Mouse (Mus musculus): ENCODE results near the gene Tmem177. TPM values are rescaled to one million over a fixed set of nuclear protein-coding genes. Genes with fewer than 3 reads are reported as not detected.

Gene Tmem177
- polyA plus RNA-seq, 1 experiment from 2014 or later: 6.9 TPM

DNA sequence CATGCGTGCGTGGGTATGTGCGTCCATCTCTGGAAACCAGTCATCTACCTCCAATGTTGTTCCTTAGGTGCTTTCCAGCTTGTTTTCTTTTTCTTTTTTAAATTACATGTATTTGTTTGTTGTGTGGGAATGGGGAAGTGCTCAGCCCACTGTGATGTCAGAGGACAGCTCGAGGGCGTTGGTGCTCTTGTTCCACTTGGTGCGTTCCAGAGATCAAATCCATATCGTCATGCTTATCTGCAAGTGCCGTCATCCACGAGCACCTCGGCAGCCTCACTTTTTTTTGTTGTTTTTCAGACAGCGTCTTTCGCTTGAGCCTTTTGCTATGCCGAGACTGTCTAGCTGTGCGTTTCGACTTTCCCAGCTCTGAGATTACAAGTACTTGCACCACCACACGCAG, 23.7 kb downstream of the Tmem177 start:
- ATAC-seq (ENCODE audit: insufficient number of reproducible peaks, insufficient read depth, low FRiP score, low TSS enrichment, low read depth): no peak
- H3K4me2 ChIP-seq: no peak overlapping the region
- no peaks in the 10 kb centered on the region for H3K9me3 ChIP-seq

GRCm38 (mm10) chr1:119886320-119886719, 26.7 kb downstream of the Tmem177 start:
- Histone ChIP-seq H3K4me2 (no peak overlapping the region), H3K9me3 (no peaks in the 10 kb centered on the region), H3K9ac (replicated peaks) (no peak overlapping the region), H3K36me3 (no peaks in the 10 kb centered on the region), H3K4me3 (replicated peaks) (no peak overlapping the region), H3K27ac (no peak overlapping the region), H3K4me1 (replicated peaks) (no peaks in the 10 kb centered on the region; the same call in 1 of the 2 replicates), H3K27me3 (no peaks in the 10 kb centered on the region)
- ATAC-seq (ENCODE audit: insufficient number of reproducible peaks, insufficient read depth, low FRiP score, low TSS enrichment, low read depth): no peak
- WGBS: 64% methylated on average over 7 of the region's 7 CpGs

More for the DNA sequence above, 23.7 kb downstream of the Tmem177 start:
- no peaks in the 10 kb centered on the region; the same call in 1 of the 2 replicates for H3K4me1 ChIP-seq (replicated peaks)
- WGBS: 91% methylated on average over 16 of the region's 16 CpGs
- no peaks in the 10 kb centered on the region for H3K36me3 ChIP-seq
- no peak overlapping the region for H3K9ac ChIP-seq (replicated peaks)
- H3K27ac ChIP-seq: no peak overlapping the region
- no peaks in the 10 kb centered on the region for H3K27me3 ChIP-seq
- H3K4me3 ChIP-seq (replicated peaks): no peak overlapping the region

DNA sequence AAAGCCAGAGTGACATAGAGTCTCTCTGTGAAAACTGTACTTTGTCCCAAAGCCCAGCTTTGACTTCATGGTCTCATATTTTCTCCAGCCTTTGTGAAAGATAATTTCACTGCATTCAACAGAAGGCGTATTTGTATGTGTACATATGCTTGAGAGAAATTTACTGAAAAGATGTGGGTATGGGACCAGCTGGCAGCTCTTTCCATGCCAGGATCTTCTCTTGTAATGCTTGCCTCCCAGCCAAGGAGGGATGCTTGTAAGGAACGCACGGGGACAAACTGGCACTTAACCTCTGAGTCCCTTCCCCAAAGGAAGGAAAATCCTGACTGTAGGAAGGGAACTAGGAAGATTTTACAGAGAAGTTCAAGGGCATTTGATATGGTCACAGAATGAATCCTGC, 28.7 kb downstream of the Tmem177 start:
- H3K4me1 ChIP-seq (replicated peaks): no peaks in the 10 kb centered on the region; the same call in 1 of the 2 replicates
- no peaks in the 10 kb centered on the region for H3K9me3 ChIP-seq
- H3K27me3 ChIP-seq: no peaks in the 10 kb centered on the region
- ATAC-seq (ENCODE audit: insufficient number of reproducible peaks, insufficient read depth, low FRiP score, low TSS enrichment, low read depth): no peak
- H3K9ac ChIP-seq (replicated peaks): no peak overlapping the region
- H3K36me3 ChIP-seq: no peaks in the 10 kb centered on the region
- H3K27ac ChIP-seq: no peak overlapping the region
- no peak overlapping the region for H3K4me2 ChIP-seq
- WGBS: 85% methylated on average over 3 of the region's 3 CpGs
- no peak overlapping the region for H3K4me3 ChIP-seq (replicated peaks)

DNA sequence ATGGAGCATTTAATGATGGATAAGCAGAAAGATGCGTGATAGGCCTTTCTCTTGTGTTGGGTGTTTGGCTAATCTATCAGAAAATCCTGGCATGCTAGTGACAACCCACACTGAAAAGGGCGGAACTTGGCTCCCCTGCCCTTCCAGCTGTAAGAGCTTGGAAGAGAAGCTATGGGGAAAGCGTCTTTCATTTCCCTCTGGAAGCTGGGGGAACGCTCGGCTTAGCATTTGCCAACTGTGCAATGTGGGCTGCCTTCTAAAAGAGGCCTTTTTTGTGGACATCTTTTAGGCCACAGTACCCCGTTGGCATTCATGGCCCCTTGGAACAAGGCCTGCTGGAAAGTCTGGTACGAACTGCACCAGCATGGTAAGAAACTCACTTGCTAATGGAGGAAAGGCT, 34.1 kb downstream of the Tmem177 start:
- Histone ChIP-seq H3K4me1 (replicated peaks) (peaks cover 9% of the 10 kb centered on the region), H3K4me2 (no peak overlapping the region), H3K9me3 (no peaks in the 10 kb centered on the region), H3K36me3 (no peaks in the 10 kb centered on the region), H3K9ac (replicated peaks) (no peak overlapping the region), H3K4me3 (replicated peaks) (no peak overlapping the region), H3K27me3 (no peaks in the 10 kb centered on the region), H3K27ac (no peak overlapping the region)
- no peak for ATAC-seq (ENCODE audit: insufficient number of reproducible peaks, insufficient read depth, low FRiP score, low TSS enrichment, low read depth)
- WGBS: 92% methylated on average over 7 of the region's 7 CpGs

- H3K4me3 ChIP-seq (replicated peaks): no peak overlapping the region
Measured at GRCm38 (mm10) chr1:119877469-119877868, 35.5 kb downstream of the Tmem177 start.

GRCm38 (mm10) chr1:119868395-119869161, 44.4 kb downstream of the Tmem177 start:
- Histone ChIP-seq H3K4me3 (replicated peaks) (no peak overlapping the region), H3K4me1 (replicated peaks) (no peaks in the 10 kb centered on the region), H3K4me2 (no peak overlapping the region), H3K9me3 (no peaks in the 10 kb centered on the region), H3K9ac (replicated peaks) (no peak overlapping the region; the same call in 1 of the 2 replicates), H3K27ac (no peak overlapping the region), H3K36me3 (no peaks in the 10 kb centered on the region), H3K27me3 (no peaks in the 10 kb centered on the region)
- WGBS: 72% methylated on average over 13 of the region's 13 CpGs
- no peak for ATAC-seq (ENCODE audit: insufficient number of reproducible peaks, insufficient read depth, low FRiP score, low TSS enrichment, low read depth)

More at GRCm38 (mm10) chr1:119877469-119877868, 35.5 kb downstream of the Tmem177 start:
- Histone ChIP-seq H3K27ac (no peak overlapping the region), H3K36me3 (no peaks in the 10 kb centered on the region), H3K4me1 (replicated peaks) (peaks cover 9% of the 10 kb centered on the region), H3K4me2 (no peak overlapping the region), H3K27me3 (no peaks in the 10 kb centered on the region), H3K9ac (replicated peaks) (no peak overlapping the region), H3K9me3 (no peaks in the 10 kb centered on the region)
- WGBS: 92% methylated on average over 4 of the region's 4 CpGs
- no peak for ATAC-seq (ENCODE audit: insufficient number of reproducible peaks, insufficient read depth, low FRiP score, low TSS enrichment, low read depth)

- Histone ChIP-seq H3K27me3 (no peaks in the 10 kb centered on the region), H3K36me3 (no peaks in the 10 kb centered on the region), H3K9ac (replicated peaks) (no peak overlapping the region), H3K4me1 (replicated peaks) (no peaks in the 10 kb centered on the region), H3K27ac (no peak overlapping the region), H3K4me2 (no peak overlapping the region), H3K9me3 (no peaks in the 10 kb centered on the region), H3K4me3 (replicated peaks) (no peak overlapping the region)
- ATAC-seq (ENCODE audit: insufficient number of reproducible peaks, insufficient read depth, low FRiP score, low TSS enrichment, low read depth): no peak
- WGBS: 78% methylated on average over 2 of the region's 2 CpGs
Measured at GRCm38 (mm10) chr1:119867300-119867699, 45.7 kb downstream of the Tmem177 start.

- H3K9me3 ChIP-seq: no peaks in the 10 kb centered on the region
- 82% methylated on average over 6 of the region's 6 CpGs for WGBS
Measured at GRCm38 (mm10) chr1:119865311-119865710, 47.7 kb downstream of the Tmem177 start.

DNA sequence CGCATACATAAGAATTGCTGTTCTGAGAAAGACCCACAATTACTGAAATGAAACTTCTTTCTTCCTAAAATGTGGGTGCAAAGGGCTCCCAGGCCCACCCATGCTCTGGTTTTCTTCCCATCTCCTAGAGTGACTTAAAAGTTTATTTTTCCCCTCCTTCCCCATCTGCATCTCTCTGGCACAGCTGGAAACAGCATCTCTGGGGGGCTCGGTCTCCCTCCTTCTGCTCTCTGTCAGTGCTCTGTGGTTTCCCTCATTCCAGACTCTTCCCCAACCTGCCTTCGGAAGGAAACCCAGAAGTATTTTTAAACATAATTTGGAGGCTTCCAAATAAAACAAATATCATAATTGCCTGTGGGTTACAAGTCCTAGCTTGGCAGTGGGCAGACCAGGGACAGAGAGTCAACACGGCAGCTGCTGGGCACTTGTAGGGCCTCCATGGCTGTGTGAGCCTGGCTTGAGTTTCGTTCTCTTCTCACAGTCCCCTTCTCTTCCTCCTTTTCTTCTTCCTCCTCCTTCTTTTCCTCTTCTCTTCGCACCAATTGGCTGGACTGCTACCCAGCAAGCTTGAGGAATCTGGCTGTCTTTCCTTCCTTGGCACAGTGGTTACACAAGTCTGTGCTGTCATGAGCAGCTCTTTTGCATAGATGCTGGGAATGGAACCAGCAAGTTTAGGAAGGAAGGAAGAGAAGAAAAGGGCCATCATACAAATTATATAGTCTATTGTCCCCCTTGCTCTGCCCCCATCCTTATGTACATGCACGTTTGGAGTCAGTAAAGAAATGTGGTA, 49.3 kb downstream of the Tmem177 start:
- H3K9ac ChIP-seq (replicated peaks): no peak overlapping the region
- H3K4me2 ChIP-seq: no peak overlapping the region
- H3K27me3 ChIP-seq: no peaks in the 10 kb centered on the region
- WGBS: 84% methylated on average over 7 of the region's 7 CpGs
- no peak overlapping the region for H3K27ac ChIP-seq
- ATAC-seq (ENCODE audit: insufficient number of reproducible peaks, insufficient read depth, low FRiP score, low TSS enrichment, low read depth): no peak
- no peaks in the 10 kb centered on the region for H3K4me1 ChIP-seq (replicated peaks)
- no peaks in the 10 kb centered on the region for H3K9me3 ChIP-seq
- no peak overlapping the region for H3K4me3 ChIP-seq (replicated peaks)
- H3K36me3 ChIP-seq: no peaks in the 10 kb centered on the region

More at GRCm38 (mm10) chr1:119865311-119865710, 47.7 kb downstream of the Tmem177 start:
- no peaks in the 10 kb centered on the region for H3K4me1 ChIP-seq (replicated peaks)
- no peak overlapping the region for H3K9ac ChIP-seq (replicated peaks)
- H3K27ac ChIP-seq: no peak overlapping the region
- H3K4me2 ChIP-seq: no peak overlapping the region
- H3K4me3 ChIP-seq (replicated peaks): no peak overlapping the region
- no peaks in the 10 kb centered on the region for H3K27me3 ChIP-seq
- no peaks in the 10 kb centered on the region for H3K36me3 ChIP-seq
- ATAC-seq (ENCODE audit: insufficient number of reproducible peaks, insufficient read depth, low FRiP score, low TSS enrichment, low read depth): no peak

DNA sequence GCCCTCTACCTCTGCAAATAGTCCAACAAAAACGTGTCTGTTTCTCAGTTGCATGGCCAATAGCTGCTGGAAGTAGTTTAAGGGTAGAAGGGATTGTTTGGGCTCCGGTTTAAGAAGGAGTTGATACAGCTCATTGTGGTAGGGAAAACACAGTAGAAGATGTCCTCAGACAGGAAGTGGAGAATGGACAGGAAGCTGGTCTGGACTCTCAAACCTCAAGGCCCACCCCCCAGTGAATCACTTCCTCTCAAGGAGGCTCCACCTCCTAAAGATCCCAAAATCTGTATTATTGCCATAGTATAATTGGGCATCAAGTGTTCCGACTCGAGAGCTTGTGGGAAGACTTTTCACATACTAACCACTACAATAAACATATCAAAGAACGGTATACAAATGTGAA, 53.4 kb downstream of the Tmem177 start:
- H3K4me1 ChIP-seq (replicated peaks): no peaks in the 10 kb centered on the region
- H3K27ac ChIP-seq: no peak overlapping the region
- no peak overlapping the region for H3K4me3 ChIP-seq (replicated peaks)
- WGBS: 82% methylated on average over 5 of the region's 5 CpGs
- no peak overlapping the region for H3K4me2 ChIP-seq
- no peaks in the 10 kb centered on the region for H3K36me3 ChIP-seq
- no peak for ATAC-seq (ENCODE audit: insufficient number of reproducible peaks, insufficient read depth, low FRiP score, low TSS enrichment, low read depth)
- H3K27me3 ChIP-seq: no peaks in the 10 kb centered on the region
- H3K9ac ChIP-seq (replicated peaks): no peak overlapping the region
- peaks cover 3% of the 10 kb centered on the region; the same call in 1 of the 2 replicates for H3K9me3 ChIP-seq

All from limb, embryonic 12.5 days (tissue).